Mouse (Mus musculus) ovary, adult 2 months (tissue): ENCODE data around the gene Mn1. TPM values are rescaled to one million over a fixed set of nuclear protein-coding genes. Genes with fewer than 3 reads are reported as not detected.

Source experiments
- polyA plus RNA-seq: library from polyadenylated mRNA; depleted of rRNA; stranded (reverse); fragments of >200 nt; gene quantifications from 2 replicates; pipeline ENCODE4 v1.2.3, GENCODE M21; 2012; rRNA removed

The Mn1 gene
- polyA plus RNA-seq, result 14.1 and 15.9 TPM in 2 replicates

DNA sequence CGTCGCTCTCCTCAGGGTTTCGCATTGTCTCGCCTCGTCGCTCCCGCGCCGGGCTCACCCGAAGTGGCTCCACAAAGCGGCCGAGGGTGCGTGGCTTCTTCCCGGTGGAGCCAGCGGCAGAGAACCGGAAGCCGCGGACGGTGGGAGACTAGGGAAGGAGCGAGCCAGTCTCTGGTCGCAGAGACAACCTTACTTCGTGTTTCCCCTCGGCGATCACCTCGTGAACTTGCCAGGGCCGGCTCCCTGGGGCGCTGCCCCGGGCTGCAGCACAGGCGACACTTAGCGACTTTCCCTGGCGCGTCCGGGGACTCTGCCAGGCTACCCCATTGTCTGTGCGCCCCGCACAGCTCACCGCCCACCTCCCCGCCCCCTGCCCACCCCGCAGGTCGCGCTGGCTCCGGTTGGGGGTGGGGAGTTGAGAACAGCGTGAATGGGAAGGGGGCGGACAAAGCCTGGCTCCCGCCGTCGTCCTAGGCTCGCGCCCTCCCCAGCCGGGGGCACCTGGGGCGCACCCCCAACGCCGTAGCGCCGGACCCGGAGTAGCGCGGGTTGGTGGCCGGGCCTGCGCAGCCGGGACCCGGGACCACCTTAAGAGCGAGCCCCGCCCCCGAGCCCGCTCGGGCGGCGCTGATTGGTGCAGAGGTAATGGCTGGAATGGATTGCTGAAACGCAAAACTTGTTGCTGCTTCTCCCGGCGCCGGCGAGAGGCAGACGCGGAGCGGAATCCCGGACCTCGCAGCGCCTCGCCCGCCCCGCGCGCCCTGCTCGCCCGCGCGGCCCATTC is at the start of gene Mn1:
TSS of gene Mn1 (plus strand) at position 772 of the 784 bp plus-strand sequence.

Other genes starting within 250 kb of the Mn1 start
- 61.9 and 68.2 TPM in 2 replicates for gene Pitpnb, start 86.6 kb upstream of the Mn1 start, polyA plus RNA-seq